Mouse (Mus musculus): ENCODE results near the gene Smoc2. TPM values are rescaled to one million over a fixed set of nuclear protein-coding genes. Genes with fewer than 3 reads are reported as not detected.

Smoc2 gene
- total RNA-seq (2023; ENCODE audit: inconsistent age): 0.18 TPM in 1 of 4 replicates, not detected in the others

GRCm38 (mm10) chr17:14279177-14279965, at the start of gene Smoc2:
Gene Smoc2 (plus strand): TSS chr17:14279506.

Other genes with a start within 250 kb of the Smoc2 start
- not detected in 4 replicates for gene Gm7358, start 220.0 kb upstream of the Smoc2 start, total RNA-seq (2023; ENCODE audit: inconsistent age)
- not detected in 4 replicates for gene Dact2, start 75.2 kb upstream of the Smoc2 start, total RNA-seq (2023; ENCODE audit: inconsistent age)